Mouse (Mus musculus) erythroid progenitor cell, adult 5-6 weeks (primary cell): ENCODE measurements at regions not wholly inside any gene's neighbourhood (a gene's known extent, or its start where the extent isn't known, plus 50 kb on each side); places are given as distances from the start of the nearest gene placed in this dataset.

Experiments
- ATAC-seq: replicated peaks from 2 replicates; pipeline ENCODE4 v1.8.0; 2016; ENCODE audit warnings: moderate number of reproducible peaks, mild to moderate bottlenecking, moderate TSS enrichment, inconsistent platforms; ENCODE audit not compliant: poor library complexity, low FRiP score, severe bottlenecking

DNA sequence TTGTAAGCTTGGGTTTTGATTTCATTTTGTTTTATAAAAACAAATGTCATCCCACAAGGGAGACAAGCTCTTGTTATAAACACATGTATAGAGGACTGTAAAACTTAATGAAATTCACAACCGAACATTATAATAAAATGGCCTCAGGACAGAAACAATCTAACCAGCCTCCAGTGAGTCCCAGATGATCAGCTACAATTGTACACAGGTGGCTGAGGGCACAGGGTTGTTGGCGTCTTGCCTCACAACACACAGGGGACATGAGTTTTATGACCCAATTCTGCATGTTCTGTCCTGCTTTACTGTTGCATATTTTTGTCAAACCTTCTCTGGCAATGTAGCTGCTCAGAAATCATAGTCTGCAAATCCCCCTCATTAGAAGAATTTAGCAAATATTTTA lies 136.0 kb upstream of the Pdzrn3 start:
- no peak for ATAC-seq

DNA sequence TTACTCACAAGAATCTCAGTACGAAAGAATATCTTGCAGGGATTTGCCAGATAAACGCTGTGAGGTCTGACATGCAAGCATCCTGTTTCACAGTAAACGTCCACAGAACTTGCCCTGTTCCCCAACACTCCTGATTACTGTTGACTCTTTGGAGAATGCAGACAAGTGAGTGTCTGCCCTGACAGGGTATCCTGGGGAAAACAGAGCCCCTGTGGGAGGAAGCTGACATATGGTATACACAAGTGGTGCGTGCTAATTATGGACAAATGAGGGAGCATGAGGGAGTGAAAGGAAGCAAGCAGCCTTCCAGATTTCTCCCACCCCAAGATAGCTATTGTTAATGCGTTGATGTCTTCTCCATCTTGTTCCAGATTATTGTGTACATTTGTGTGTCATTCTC lies 124.5 kb upstream of the Pdzrn3 start:
- ATAC-seq: no peak

DNA sequence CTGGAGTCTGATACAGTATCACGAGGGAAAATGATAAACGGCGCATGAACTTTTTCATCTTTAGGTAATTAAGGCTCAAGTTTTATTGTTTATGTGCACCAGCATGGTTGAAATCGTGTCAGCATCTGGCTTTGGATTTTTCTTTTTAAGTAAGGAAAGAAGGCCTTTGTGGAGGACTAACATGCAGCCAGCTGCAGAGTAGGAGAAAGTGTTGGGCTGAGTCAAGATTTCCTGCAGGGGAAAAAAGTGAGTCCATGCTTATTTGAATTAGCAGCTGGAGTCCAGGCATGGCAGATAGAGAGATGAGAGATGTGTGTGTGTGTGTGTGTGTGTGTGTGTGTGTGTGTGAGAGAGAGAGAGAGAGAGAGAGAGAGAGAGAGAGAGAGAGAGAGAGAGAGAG lies 124.0 kb upstream of the Pdzrn3 start:
- no peak for ATAC-seq

DNA sequence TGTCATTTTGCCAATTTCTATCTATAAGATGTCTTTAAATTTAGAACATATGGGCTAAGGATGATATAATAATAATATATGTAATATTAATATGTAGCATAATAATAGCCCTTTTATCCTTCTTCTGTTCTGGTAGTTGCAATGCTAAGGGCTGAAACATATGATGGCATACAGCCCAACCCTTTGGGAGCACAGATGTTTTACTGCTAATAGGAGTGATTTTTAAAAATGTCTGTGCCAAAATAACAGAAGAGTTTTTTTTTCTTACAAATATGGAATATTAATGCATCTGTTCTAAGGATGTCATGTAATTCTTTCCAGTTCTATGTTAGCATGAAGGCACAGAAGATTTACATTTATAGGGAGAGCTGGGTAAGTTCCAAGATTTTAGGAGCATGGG lies 122.5 kb upstream of the Pdzrn3 start:
- no peak for ATAC-seq

DNA sequence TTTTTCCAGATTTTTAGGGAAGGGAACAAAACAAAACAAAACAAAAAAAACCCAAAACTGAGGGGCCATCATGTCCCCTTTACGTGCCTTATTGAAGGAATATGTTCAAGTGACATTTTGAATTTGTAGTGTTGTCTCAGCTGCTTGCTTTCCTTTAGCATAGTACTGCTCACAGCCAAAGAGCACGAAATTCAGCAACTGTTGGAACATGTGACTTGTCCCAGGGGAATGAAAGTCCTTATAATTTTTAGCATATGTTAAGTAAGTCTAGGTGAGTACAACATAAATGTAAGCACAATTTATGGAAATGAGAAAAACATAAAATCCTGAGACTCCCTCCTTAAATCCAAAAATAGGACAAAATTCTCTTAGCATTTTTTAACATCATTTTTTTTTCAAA lies 110.8 kb upstream of the Pdzrn3 start:
- ATAC-seq: no peak

DNA sequence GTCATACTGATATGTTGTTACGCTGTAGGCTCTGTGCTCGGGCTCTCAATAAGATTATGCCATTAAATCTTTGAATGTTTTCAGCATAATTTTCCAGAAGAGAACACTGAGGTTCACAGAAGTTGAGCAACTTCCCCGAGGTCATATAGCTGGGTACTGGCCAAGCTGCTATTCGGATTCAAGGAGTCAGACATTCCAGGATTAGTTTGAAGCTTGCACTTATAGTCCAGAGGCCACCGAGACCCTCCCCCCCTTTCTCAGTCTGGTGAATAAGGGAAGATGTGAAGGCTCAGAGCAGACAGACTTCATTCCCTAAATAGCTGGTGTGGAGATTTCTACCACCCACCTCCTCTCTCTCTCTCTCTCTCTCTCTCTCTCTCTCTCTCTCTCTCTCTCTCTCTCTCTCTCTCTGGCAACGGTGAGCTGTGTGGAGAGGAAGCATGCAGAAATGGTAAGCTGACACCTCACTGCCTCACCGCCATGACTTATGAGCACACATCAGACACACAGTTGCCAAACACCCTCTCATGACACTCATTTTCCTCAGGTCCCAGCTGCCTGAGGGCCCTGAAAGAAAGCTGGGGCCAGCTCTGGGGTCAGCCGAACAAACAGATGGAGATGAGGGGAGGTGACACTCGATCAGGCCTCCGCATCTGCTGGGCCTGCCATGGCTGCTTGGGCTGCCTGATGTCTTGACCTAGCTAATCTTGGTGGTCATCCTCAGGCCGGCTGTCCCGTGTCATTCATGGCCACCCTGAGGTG lies 107.0 kb upstream of the Pdzrn3 start:
- ATAC-seq: no peak

DNA sequence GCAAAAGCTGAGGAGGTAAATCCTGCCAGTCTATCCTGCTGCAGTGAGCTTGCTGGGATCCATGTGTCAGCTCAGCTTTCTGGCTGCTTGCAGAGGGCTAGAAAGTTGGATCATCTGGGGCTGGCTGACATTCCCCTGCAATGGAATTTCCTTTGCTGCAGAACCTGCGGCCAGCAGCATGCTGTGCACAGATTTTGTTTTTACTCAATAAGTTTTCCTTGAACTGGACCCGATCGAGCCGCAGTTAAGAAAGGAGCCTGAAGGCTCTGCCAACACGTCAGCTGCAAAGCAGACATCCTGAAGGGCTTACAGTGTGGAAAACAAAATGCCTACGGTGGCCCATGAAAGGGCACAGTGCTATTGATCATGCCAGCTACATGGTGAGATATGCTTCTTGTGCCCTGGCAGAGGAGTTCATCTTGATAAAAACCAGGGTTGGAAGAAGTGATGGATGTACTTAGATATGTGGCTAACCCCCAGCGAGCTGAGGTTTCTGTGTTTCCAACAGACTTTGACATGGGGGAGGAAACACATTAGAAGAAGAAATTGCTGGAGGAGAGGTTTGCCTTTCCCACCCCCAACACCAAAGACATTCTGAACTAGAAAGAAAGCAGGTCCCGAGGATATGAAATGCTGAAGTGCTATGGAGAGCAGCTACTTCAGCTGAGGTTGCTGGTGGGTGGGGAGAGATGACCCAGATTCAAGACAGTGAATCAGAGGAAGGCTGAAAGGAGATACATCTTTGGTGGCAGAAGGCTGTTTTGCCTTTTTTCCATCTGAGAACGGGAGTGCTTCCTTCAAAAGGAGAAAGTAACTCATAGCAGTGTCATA lies 105.2 kb upstream of the Pdzrn3 start:
- ATAC-seq: no peak

DNA sequence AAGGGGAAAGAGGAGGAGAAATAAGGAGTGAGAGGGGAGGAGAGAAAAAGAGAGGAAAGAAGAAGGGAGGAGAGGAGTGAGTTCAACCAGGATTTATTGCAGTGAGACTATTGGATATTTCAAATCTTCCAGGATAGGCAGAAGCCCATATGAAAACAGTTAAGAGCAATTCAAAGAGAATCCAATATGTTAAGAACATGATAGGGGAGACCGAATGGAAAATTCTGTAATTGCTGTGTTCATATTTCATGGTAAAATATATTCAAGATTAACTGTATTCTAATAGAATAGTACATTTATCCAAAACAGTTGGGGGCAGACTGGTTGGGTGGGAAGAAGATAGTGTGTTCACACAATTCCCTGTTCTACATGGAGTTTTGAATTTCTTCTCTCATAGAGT lies 96.3 kb upstream of the Pdzrn3 start:
- ATAC-seq: no peak

DNA sequence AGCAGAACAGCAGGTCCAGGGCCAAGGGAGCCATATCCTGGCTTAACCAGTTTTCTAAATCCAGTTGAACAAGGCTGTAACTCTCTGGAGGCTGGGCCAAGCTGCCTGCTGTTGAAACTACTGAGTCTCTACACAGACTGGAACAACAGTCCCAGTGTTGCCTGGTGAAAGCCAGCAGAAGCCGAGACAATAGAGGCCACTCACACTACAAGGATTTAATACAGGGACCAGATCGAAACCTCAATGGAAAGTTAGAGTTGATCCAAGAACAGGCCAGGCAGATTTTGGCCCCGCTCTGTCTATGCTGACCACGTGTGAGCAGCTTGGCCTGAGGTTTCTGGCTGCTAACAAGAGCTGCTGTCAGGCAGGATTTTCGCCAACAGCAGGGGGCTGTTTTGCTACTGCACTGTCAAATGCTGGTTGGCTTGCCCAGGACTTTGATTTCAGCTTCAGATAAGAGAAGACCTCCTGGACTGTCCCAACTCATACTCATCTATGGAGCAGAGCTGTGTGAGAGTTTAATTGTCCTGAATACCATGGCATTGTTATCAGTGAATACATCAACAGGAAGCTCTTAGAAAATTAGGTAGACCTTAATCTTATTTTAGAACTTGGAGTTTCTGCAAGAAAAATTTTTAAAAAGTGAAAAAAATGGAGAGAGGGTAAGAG lies 95.7 kb upstream of the Pdzrn3 start:
- ATAC-seq: no peak

DNA sequence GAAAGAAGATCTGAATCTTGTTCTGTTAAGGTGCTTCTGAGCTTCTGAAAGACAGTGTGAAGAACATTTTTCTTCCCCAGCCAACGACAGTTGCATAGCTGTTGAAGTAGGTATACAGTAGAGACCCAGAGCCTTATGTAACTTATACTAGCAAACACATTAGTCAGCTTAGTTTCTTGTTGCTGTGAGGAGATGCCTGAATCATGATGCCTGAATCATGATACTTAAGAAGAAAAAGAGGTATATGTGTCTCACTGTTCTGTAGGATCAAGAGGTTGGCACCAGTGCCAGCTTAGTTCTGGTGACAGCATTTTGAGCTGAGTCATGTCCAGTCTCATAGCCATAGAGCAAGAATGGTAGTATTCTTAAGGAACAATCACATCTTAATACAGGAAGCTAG lies 87.2 kb upstream of the Pdzrn3 start:
- no peak for ATAC-seq

DNA sequence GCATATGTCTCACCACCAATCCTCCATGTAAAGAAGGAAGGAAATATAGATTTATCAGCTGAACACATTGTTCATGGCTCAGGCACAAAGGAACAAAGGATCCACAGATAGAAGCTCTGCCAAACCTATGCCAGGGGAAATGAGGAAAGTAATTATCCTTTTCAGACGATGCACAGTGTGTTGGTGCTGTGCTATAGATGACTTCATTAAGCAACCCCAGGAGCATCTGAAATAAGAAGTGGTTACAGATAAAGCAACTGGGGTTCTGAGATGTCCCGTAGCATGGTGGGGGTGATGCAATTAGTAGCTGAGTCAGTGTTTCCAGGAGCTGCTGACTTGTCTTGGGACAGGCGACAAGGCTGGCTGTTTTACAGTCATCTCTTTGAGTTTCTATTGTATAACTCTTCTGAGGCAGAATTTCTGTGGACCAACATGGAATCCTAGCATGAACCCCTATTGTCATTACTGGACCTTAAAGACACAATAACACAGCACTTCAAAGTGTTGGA lies 86.2 kb upstream of the Pdzrn3 start:
- ATAC-seq: no peak

DNA sequence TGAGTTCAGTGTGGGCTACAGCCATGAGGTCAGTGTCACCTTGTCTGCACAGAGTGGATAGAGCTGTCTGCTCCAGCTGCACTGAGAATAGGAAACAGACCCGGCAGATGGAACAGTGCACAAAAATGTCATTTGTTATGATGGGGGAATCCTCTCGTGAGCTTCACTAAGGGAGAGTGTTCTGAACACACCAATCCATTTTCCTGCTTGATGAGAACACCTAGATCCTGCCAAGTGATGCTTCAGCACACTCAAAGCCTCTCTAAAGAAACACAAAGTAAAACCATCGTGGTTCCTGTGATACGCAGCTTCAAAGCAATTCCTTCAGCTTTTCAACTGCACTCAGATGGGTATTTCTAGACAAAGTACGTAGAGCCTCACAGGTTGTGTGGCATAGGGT lies 69.0 kb upstream of the Pdzrn3 start:
- ATAC-seq: no peak

DNA sequence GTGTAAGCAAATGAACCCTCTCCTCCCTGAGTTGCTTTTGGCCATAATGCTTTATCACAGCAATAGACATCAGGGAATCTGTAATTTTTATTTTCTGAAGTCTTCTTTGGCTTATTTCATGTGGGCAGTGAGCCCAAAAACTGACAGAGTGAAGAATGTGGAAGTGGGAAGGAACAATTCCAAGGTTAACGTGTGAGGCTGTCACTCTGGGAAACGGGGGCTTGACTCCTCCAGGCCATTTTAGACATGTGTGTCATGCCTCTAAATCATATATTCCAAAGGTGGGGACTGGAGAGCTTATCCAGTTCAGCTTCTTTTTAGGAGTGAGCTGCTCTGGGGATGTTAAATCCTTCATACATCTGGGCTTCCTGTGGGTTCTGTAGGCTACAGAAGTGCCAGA lies 68.6 kb upstream of the Pdzrn3 start:
- no peak for ATAC-seq

DNA sequence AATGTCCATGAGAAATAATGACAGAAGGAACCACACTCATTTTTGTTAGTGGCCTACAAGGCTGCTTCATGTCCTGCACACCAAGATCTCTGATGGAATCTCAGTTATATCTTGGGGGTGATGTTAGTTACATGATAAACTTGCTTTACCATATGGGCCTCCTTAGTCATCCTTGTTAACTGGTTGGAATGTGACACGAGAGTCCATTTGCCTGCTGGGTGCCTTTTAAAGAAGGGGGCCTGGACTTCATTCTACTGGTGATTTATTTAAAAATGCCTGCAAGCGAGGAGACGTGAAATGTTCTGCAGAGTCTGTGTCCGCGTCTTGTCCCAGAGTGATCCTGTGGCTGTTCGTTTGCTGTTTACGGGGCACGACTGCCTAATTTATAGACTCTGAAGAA lies 55.1 kb upstream of the Pdzrn3 start:
- ATAC-seq: no peak

DNA sequence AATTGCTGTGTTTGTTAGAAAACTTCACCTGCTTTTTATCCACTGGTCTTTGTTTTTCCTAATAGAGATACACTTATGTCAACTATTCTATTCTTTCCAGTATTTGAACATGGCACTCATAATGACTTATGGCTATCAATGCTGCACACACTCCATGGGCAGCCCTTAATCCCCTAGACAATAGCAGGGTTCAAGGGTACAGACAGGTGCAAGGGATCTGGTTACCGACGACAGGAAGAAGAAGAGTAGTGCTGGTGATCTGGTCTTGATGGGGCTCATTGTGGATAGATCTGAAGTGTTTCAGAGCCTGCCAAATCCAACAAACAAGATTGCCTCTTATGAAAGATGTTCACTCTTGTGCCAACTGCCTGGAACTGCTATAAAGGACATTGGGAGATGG lies 51.9 kb upstream of the Pdzrn3 start:
- no peak for ATAC-seq
